ENCODE assay signal across 24 mouse cellular contexts in genomic region chr9:107927749-107928148, GRCm38 (mm10). TPM values are rescaled to one million over a fixed set of nuclear protein-coding genes. Genes with fewer than 3 reads are reported as not detected.
DNase-seq lines count a peak whose midpoint lies in the region; ATAC-seq lines count a peak whose summit lies in the region.
"Had no signal": no experiment of that assay in that cellular context is flagged by ENCODE, and none has a peak within 500 bp of the region (broad histone marks: within the 10 kb centered on the region; RNA-seq: fewer than 3 reads in every experiment).

No protein-coding gene starts in this region.

- H3K4me1 ChIP-seq in heart, embryonic 13.5 days, result peaks cover 55% of the 10 kb centered on the region

- no peak for ATAC-seq in heart, embryonic 13.5 days (ENCODE audit: extremely low read depth, insufficient number of reproducible peaks, low FRiP score, low TSS enrichment)

- H3K27ac ChIP-seq in heart, embryonic 13.5 days (replicated peaks), result peak overlapping the region; percentile 3; the same call in 1 of the 2 replicates
- H3K27ac ChIP-seq: embryonic facial prominence, embryonic 10.5 days; heart, embryonic 15.5 days; hindbrain, embryonic 14.5 days; limb, embryonic 13.5 days; neural tube, embryonic 13.5 days had no signal

- peaks cover 20% of the 10 kb centered on the region for H3K27me3 ChIP-seq in heart, embryonic 13.5 days (replicated peaks)
- H3K27me3 ChIP-seq: heart, embryonic 15.5 days; limb, embryonic 13.5 days; neural tube, embryonic 13.5 days had no signal

- WGBS in heart, embryonic 13.5 days, result 61% methylated on average over 5 of the region's 5 CpGs

- no peak overlapping the region for H3K4me2 ChIP-seq in heart, embryonic 13.5 days
- H3K4me2 ChIP-seq: hindbrain, embryonic 14.5 days; limb, embryonic 13.5 days; neural tube, embryonic 13.5 days had no signal

- no peaks in the 10 kb centered on the region for H3K9me3 ChIP-seq in heart, embryonic 13.5 days
- H3K9me3 ChIP-seq: embryonic facial prominence, embryonic 10.5 days; heart, embryonic 15.5 days; limb, embryonic 13.5 days; megakaryocyte, embryonic 14.5 days; neural tube, embryonic 13.5 days had no signal

- no peak overlapping the region for H3K9ac ChIP-seq in heart, embryonic 13.5 days
- H3K9ac ChIP-seq: heart, embryonic 15.5 days; hindbrain, embryonic 14.5 days; limb, embryonic 13.5 days; neural tube, embryonic 13.5 days had no signal

- intact Hi-C loops in heart, postnatal 14 days (cut with DNase I), result loop anchor here (10.0 kb wide), 1 partner anchor 257 kb away; no protein-coding TSS in a partner anchor

- no peaks in the 10 kb centered on the region for H3K36me3 ChIP-seq in heart, embryonic 13.5 days
- H3K36me3 ChIP-seq: embryonic facial prominence, embryonic 10.5 days; heart, embryonic 15.5 days; limb, embryonic 13.5 days; neural tube, embryonic 13.5 days had no signal

- H3K4me3 ChIP-seq in heart, embryonic 13.5 days, result no peak overlapping the region
- H3K4me3 ChIP-seq: embryonic facial prominence, embryonic 10.5 days; erythroblast, embryonic 14.5 days; heart, embryonic 15.5 days; limb, embryonic 13.5 days; megakaryocyte, embryonic 14.5 days; neural tube, embryonic 13.5 days had no signal

- DNase-seq in heart, postnatal 14 days, result no peak
- peak; percentile 50 to 55 for DNase-seq in layer of hippocampus, postnatal 36 days
- DNase-seq in layer of hippocampus, adult 8-10 months (ENCODE audit: low spot score in 2 of 2), result no peak
- peak; percentile 74 to 89 for DNase-seq in right cerebral cortex, postnatal 10 days (ENCODE audit: low spot score in 2 of 2)
- no peak for DNase-seq in right cerebral cortex, adult 18-20 months
- no peak for DNase-seq in natural killer cell, adult 2 months (ENCODE audit: low spot score in 2 of 2)
- DNase-seq: cerebellum, postnatal 36 days; kidney, adult 2 months; spleen, adult 18-20 months had no signal

RNA-seq across cellular contexts. Expression of gene Actl11, which starts 0.5 kb away (rescaled TPM):
- polyA plus RNA-seq in heart, embryonic 13.5 days (2015; fragmentation: Nextera tagmentation; extraction: Ambion mirVana), result not detected in 2 replicates
- total RNA-seq in heart, postnatal 14 days (2021), result not detected
- not detected for total RNA-seq in layer of hippocampus, postnatal 36 days (2021)
- total RNA-seq in layer of hippocampus, adult 8-10 months (2022), result not detected
- total RNA-seq: ES-E14; gastrocnemius, adult 18-20 months; granulocyte monocyte progenitor cell, adult 5-6 weeks; layer of hippocampus, postnatal 10 days had no signal
- polyA plus RNA-seq: embryonic facial prominence, embryonic 10.5 days; erythroblast, embryonic 14.5 days; heart, embryonic 15.5 days; hindbrain, embryonic 14.5 days; limb, embryonic 13.5 days; liver, embryonic 16.5 days; neural tube, embryonic 13.5 days; stomach, embryonic 16.5 days; urinary bladder, adult 2 months had no signal

RNA-seq across cellular contexts. Expression of gene Camkv, which starts 7.7 kb away (rescaled TPM):
- 0.63 and 1.0 TPM in 2 replicates for polyA plus RNA-seq in heart, embryonic 13.5 days (2015; fragmentation: Nextera tagmentation; extraction: Ambion mirVana)
- under 1 TPM in 1 of 2 experiments, not detected in 1; 0.27 TPM for total RNA-seq in heart, postnatal 14 days (2021)
- 100 to 1,000 TPM; 510 to 566 TPM for total RNA-seq in layer of hippocampus, postnatal 36 days (2021)
- 100 to 1,000 TPM; 470 to 535 (median 505) TPM for total RNA-seq in layer of hippocampus, adult 8-10 months (2022)
- total RNA-seq: granulocyte monocyte progenitor cell, adult 5-6 weeks had no signal
- polyA plus RNA-seq: kidney, adult 2 months had no signal

RNA-seq across cellular contexts. Expression of gene Mst1r, which starts 21.1 kb away (rescaled TPM):
- polyA plus RNA-seq in heart, embryonic 13.5 days (2015; fragmentation: Nextera tagmentation; extraction: Ambion mirVana), result 2.7 and 4.1 TPM in 2 replicates
- total RNA-seq in heart, postnatal 14 days (2021), result 1 to 10 TPM; 2.8 to 3.0 TPM
- total RNA-seq in layer of hippocampus, postnatal 36 days (2021), result 1 to 10 TPM; 1.6 to 1.7 TPM
- total RNA-seq in layer of hippocampus, adult 8-10 months (2022), result 1 to 10 TPM; 1.5 to 3.9 (median 2.5) TPM

RNA-seq across cellular contexts. Expression of gene Traip, which starts 22.2 kb away (rescaled TPM):
- polyA plus RNA-seq in heart, embryonic 13.5 days (2015; fragmentation: Nextera tagmentation; extraction: Ambion mirVana), result 11.9 and 12.4 TPM in 2 replicates
- total RNA-seq in heart, postnatal 14 days (2021), result 1 to 10 TPM; 1.2 to 1.8 TPM
- 10 to 100 TPM; 28.2 to 29.2 TPM for total RNA-seq in layer of hippocampus, postnatal 36 days (2021)
- total RNA-seq in layer of hippocampus, adult 8-10 months (2022), result 10 to 100 TPM; 15.2 to 26.6 (median 19.9) TPM

RNA-seq across cellular contexts. Expression of gene Mon1a, which starts 39.8 kb away (rescaled TPM):
- 8.1 and 9.1 TPM in 2 replicates for polyA plus RNA-seq in heart, embryonic 13.5 days (2015; fragmentation: Nextera tagmentation; extraction: Ambion mirVana)
- 10 to 100 TPM; 10.1 to 10.8 TPM for total RNA-seq in heart, postnatal 14 days (2021)
- 10 to 100 TPM; 23.0 to 25.5 TPM for total RNA-seq in layer of hippocampus, postnatal 36 days (2021)
- 10 to 100 TPM; 21.0 to 30.2 (median 27.2) TPM for total RNA-seq in layer of hippocampus, adult 8-10 months (2022)

Comparison
In these comparisons a context has a peak if more than half of its experiments do, and no peak if none do; other contexts are left out.
1. DNase-seq: peak in layer of hippocampus, postnatal 36 days (2 of 2) and right cerebral cortex, postnatal 10 days (2 of 2); none in heart, postnatal 14 days (0 of 2), layer of hippocampus, adult 8-10 months (0 of 2), right cerebral cortex, adult 18-20 months (single experiment) and natural killer cell, adult 2 months (0 of 2).
2. RNA of gene Camkv, which starts 7.7 kb away (total RNA-seq): 510 to 566 TPM in layer of hippocampus, postnatal 36 days and 470 to 535 TPM in layer of hippocampus, adult 8-10 months; 0.27 TPM in heart, postnatal 14 days; every median in the first group is over 100 times any median in the second.